Mouse (Mus musculus) heart, adult 2 months (tissue): ENCODE measurements around the gene Gatd1.
"Not testable (repeated sequence)": the region's sequence is repeated elsewhere in the genome, so short reads cannot be mapped to it uniquely, and the experiment has no call there.

Experiments
- CTCF ChIP-seq: fragments of 200-600 bp; IDR thresholded peaks from 2 replicates; pipeline ENCODE4 v1.8.1; 2022; ENCODE audit warnings: antibody characterized with exemption, mild to moderate bottlenecking, moderate library complexity
- EP300 ChIP-seq: fragments of 200-500 bp; IDR thresholded peaks from 2 replicates; pipeline ENCODE4 v1.6.1; 2011; ENCODE audit warnings: low read depth, low read length, control low read depth; ENCODE audit not compliant: insufficient read depth
- POLR2A ChIP-seq: fragments of 200-500 bp; IDR thresholded peaks from 2 replicates; pipeline ENCODE4 v1.6.1; 2011; ENCODE audit warnings: mild to moderate bottlenecking, low read depth, low read length, control low read depth; ENCODE audit not compliant: insufficient read depth

- TF ChIP-seq CTCF, EP300, POLR2A: not testable (repeated sequence)
Measured at GRCm38 (mm10) chr7:141407670-141408069, 6.3 kb downstream of the Gatd1 start.
